Mouse (Mus musculus) gastrocnemius, postnatal 10 days (tissue): ENCODE measurements around the gene Ppp1r14a. TPM values are rescaled to one million over a fixed set of nuclear protein-coding genes. Genes with fewer than 3 reads are reported as not detected.
A peak's percentile ranks its signal among the peaks of the same experiment; 100 is the strongest.

Source experiments
- DNase-seq: peaks from one replicate; pipeline ENCODE4 v3.0.0; 2021; ENCODE audit warnings: mixed read lengths
- total RNA-seq, 2 experiments: library from RNA; stranded (reverse); gene quantifications; 2 replicates each; pipeline ENCODE4 v1.2.3; 2021

Ppp1r14a gene
- total RNA-seq, 2 experiments from 2014 or later: 11.8 to 13.3 TPM

- peak; percentile 78 for DNase-seq
Observed at GRCm38 (mm10) chr7:29303738-29304462, 14.8 kb downstream of the Ppp1r14a start, which contains the start of gene Dpf1. Gene Dpf1, plus strand, starts transcription at chr7:29303951.

GRCm38 (mm10) chr7:29304463-29305262, 15.6 kb downstream of the Ppp1r14a start:
- DNase-seq: no peak

GRCm38 (mm10) chr7:29305263-29305988, 16.3 kb downstream of the Ppp1r14a start:
- DNase-seq: no peak

GRCm38 (mm10) chr7:29306108-29306507, 17.0 kb downstream of the Ppp1r14a start:
- DNase-seq: no peak

- DNase-seq: no peak
Observed at GRCm38 (mm10) chr7:29306619-29307018, 17.5 kb downstream of the Ppp1r14a start.

GRCm38 (mm10) chr7:29307350-29308104, 18.4 kb downstream of the Ppp1r14a start:
- peak; percentile 94 for DNase-seq

GRCm38 (mm10) chr7:29309221-29309721, 20.2 kb downstream of the Ppp1r14a start:
- peak; percentile 55 for DNase-seq

- DNase-seq: no peak
Observed at GRCm38 (mm10) chr7:29309749-29310148, 20.6 kb downstream of the Ppp1r14a start.

GRCm38 (mm10) chr7:29313051-29313450, 23.9 kb downstream of the Ppp1r14a start:
- DNase-seq: no peak

- DNase-seq: no peak
Observed at GRCm38 (mm10) chr7:29313572-29314261, 24.6 kb downstream of the Ppp1r14a start.

GRCm38 (mm10) chr7:29314844-29315628, 25.9 kb downstream of the Ppp1r14a start:
- no peak for DNase-seq

GRCm38 (mm10) chr7:29316137-29316734, 27.1 kb downstream of the Ppp1r14a start:
- DNase-seq: no peak

GRCm38 (mm10) chr7:29316976-29317375, 27.9 kb downstream of the Ppp1r14a start:
- no peak for DNase-seq

- DNase-seq: peak; percentile 50
Observed at GRCm38 (mm10) chr7:29317558-29317957, 28.4 kb downstream of the Ppp1r14a start.

GRCm38 (mm10) chr7:29318115-29318911, 29.2 kb downstream of the Ppp1r14a start:
- DNase-seq: no peak

- no peak for DNase-seq
Observed at GRCm38 (mm10) chr7:29319337-29320307, 30.5 kb downstream of the Ppp1r14a start.

- DNase-seq: no peak
Observed at GRCm38 (mm10) chr7:29327087-29327486, 38.0 kb downstream of the Ppp1r14a start.

GRCm38 (mm10) chr7:29328984-29329383, 39.9 kb downstream of the Ppp1r14a start:
- no peak for DNase-seq
